Mouse (Mus musculus) heart, embryonic 14.5 days (tissue): Measurements from ENCODE around the gene Mfsd9. TPM values are rescaled to one million over a fixed set of nuclear protein-coding genes. Genes with fewer than 3 reads are reported as not detected.

ENCODE experiments used
- ATAC-seq: fragments of 200-750 bp; cut with Nextera tagmentation; 2 replicates; pipeline ENCODE4 v1.8.0; 2017; ENCODE audit warnings: low read depth, moderate TSS enrichment; ENCODE audit not compliant: insufficient number of reproducible peaks, insufficient read depth, low FRiP score
- H3K27ac ChIP-seq, 2 experiments: fragments of 200-500 bp in 1 of 2; fragments of 300-500 bp in 1 of 2; sonication (generic) in 1 of 2; replicated peaks in 1 of 2; 2 replicates each; pipeline ENCODE4 v1.5.1; 2012 to 2014; ENCODE audit warnings: low read depth in 2 of 2, low read length in 2 of 2, control low read depth in 1 of 2, mild to moderate bottlenecking in 1 of 2, mixed read lengths in 1 of 2; ENCODE audit not compliant: control insufficient read depth in 1 of 2, insufficient read depth in 1 of 2
- H3K27me3 ChIP-seq: fragments of 300-500 bp; sonication (generic); 2 replicates; pipeline ENCODE4 v1.6.1; 2014; ENCODE audit warnings: mild to moderate bottlenecking, low read length, control low read depth; ENCODE audit not compliant: control insufficient read depth, insufficient read depth
- H3K36me3 ChIP-seq: fragments of 300-500 bp; sonication (generic); 2 replicates; pipeline ENCODE4 v1.6.1; 2014; ENCODE audit warnings: mild to moderate bottlenecking, control low read depth, low read length, mixed read lengths; ENCODE audit not compliant: control insufficient read depth, insufficient read depth
- H3K4me1 ChIP-seq, 2 experiments: fragments of 200-500 bp in 1 of 2; fragments of 300-500 bp in 1 of 2; sonication (generic) in 1 of 2; 2 replicates each; pipeline ENCODE4 v1.6.1; 2012 to 2014; ENCODE audit warnings: low read length in 2 of 2, control low read depth in 1 of 2, mixed read lengths in 1 of 2; ENCODE audit not compliant: control insufficient read depth in 2 of 2, insufficient read depth in 2 of 2
- H3K4me2 ChIP-seq: fragments of 300-500 bp; sonication (generic); 2 replicates; pipeline ENCODE4 v1.6.1; 2014; ENCODE audit warnings: mild to moderate bottlenecking, low read length
- H3K4me3 ChIP-seq, 2 experiments: fragments of 200-500 bp in 1 of 2; fragments of 300-500 bp in 1 of 2; sonication (generic) in 1 of 2; 2 replicates each; pipeline ENCODE4 v1.5.1; 2012 to 2014; ENCODE audit warnings: low read length in 2 of 2, mild to moderate bottlenecking in 2 of 2, control low read depth in 1 of 2, low read depth in 1 of 2, moderate library complexity in 1 of 2; ENCODE audit not compliant: control insufficient read depth in 1 of 2, insufficient read depth in 1 of 2
- H3K9ac ChIP-seq: fragments of 300-500 bp; sonication (generic); 2 replicates; pipeline ENCODE4 v1.6.1; 2014; ENCODE audit warnings: mild to moderate bottlenecking, low read length
- H3K9me3 ChIP-seq: fragments of 300-500 bp; sonication (generic); 2 replicates; pipeline ENCODE4 v1.6.1; 2016; ENCODE audit warnings: low read length, control low read depth; ENCODE audit not compliant: control insufficient read depth
- WGBS: fragments of 180-500 bp; shearing (Covaris S2); extraction: QIAGEN DNeasy Blood & Tissue Kit; methylation state at CpG from one replicate; pipeline ENCODE4 v1.1.7; 2014; 5-methylcytosine and 5-hydroxymethylcytosine counted together
- polyA plus RNA-seq: library from polyadenylated mRNA; unstranded; fragments of >200 nt; fragmentation: Nextera tagmentation; extraction: Ambion mirVana; gene quantifications from 2 replicates; pipeline ENCODE4 v1.2.1, GENCODE M21; 2014

The Mfsd9 gene
- 1.5 and 1.8 TPM in 2 replicates for polyA plus RNA-seq

- Histone ChIP-seq H3K4me2 (peak within 1 kb of the TSS; percentile 76), H3K4me1 (peaks cover 0 to 4% of the 10 kb centered on the region in 2 experiments; a peak in 1 of 4 replicates), H3K36me3 (no peaks in the 10 kb centered on the region), H3K9ac (peak within 1 kb of the TSS; percentile 75), H3K27me3 (no peaks in the 10 kb centered on the region), H3K4me3 (peak within 1 kb of the TSS; percentile 71 to 80), H3K9me3 (no peaks in the 10 kb centered on the region), H3K27ac (0 out of 4 replicates have a peak within 1 kb of the TSS, but pooled peaks of 1 of the 2 experiments have one; percentile 24)
- 9% methylated on average over 32 of the region's 38 CpGs for WGBS
- peak; percentile 84 for ATAC-seq
Observed at GRCm38 (mm10) chr1:40790324-40791141, at the start of gene Mfsd9. Gene Mfsd9, minus strand, starts transcription at chr1:40790687.

GRCm38 (mm10) chr1:40835468-40835867, 45.0 kb upstream of the Mfsd9 start:
- no peak overlapping the region for H3K4me3 ChIP-seq
- H3K27me3 ChIP-seq: no peaks in the 10 kb centered on the region
- H3K4me1 ChIP-seq: no peaks in the 10 kb centered on the region
- H3K9me3 ChIP-seq: no peaks in the 10 kb centered on the region
- 74% methylated on average over 4 of the region's 4 CpGs for WGBS
- H3K4me2 ChIP-seq: no peak overlapping the region
- H3K27ac ChIP-seq: no peak overlapping the region
- no peaks in the 10 kb centered on the region for H3K36me3 ChIP-seq
- ATAC-seq: no peak
- H3K9ac ChIP-seq: no peak overlapping the region

GRCm38 (mm10) chr1:40830712-40831507, 40.4 kb upstream of the Mfsd9 start:
- no peak overlapping the region for H3K27ac ChIP-seq
- no peaks in the 10 kb centered on the region for H3K27me3 ChIP-seq
- H3K9me3 ChIP-seq: no peaks in the 10 kb centered on the region
- peaks cover 5 to 13% of the 10 kb centered on the region in 2 experiments; a peak in 3 of 4 replicates for H3K4me1 ChIP-seq
- H3K4me3 ChIP-seq: no peak overlapping the region
- H3K4me2 ChIP-seq: no peak overlapping the region
- 85% methylated on average over 4 of the region's 4 CpGs for WGBS
- no peaks in the 10 kb centered on the region for H3K36me3 ChIP-seq
- no peak overlapping the region for H3K9ac ChIP-seq
- ATAC-seq: no peak

- no peaks in the 10 kb centered on the region for H3K27me3 ChIP-seq
- no peaks in the 10 kb centered on the region for H3K9me3 ChIP-seq
- H3K4me3 ChIP-seq: no peak overlapping the region
- ATAC-seq: no peak
- no peak overlapping the region for H3K9ac ChIP-seq
- peaks cover 5 to 13% of the 10 kb centered on the region in 2 experiments; a peak in 3 of 4 replicates for H3K4me1 ChIP-seq
- no peaks in the 10 kb centered on the region for H3K36me3 ChIP-seq
- no peak overlapping the region for H3K4me2 ChIP-seq
- WGBS: 55% methylated on average over 10 of the region's 10 CpGs
- H3K27ac ChIP-seq: peak overlapping the region in 1 of 2 experiments; percentile 23; a peak in 1 of 4 replicates
Observed at GRCm38 (mm10) chr1:40829213-40829914, 38.9 kb upstream of the Mfsd9 start.

GRCm38 (mm10) chr1:40825826-40826225, 35.3 kb upstream of the Mfsd9 start:
- H3K36me3 ChIP-seq: no peaks in the 10 kb centered on the region
- no peak overlapping the region for H3K4me3 ChIP-seq
- H3K27me3 ChIP-seq: no peaks in the 10 kb centered on the region
- H3K27ac ChIP-seq: no peak overlapping the region
- no peaks in the 10 kb centered on the region for H3K9me3 ChIP-seq
- 66% methylated on average over 7 of the region's 7 CpGs for WGBS
- peaks cover 5 to 13% of the 10 kb centered on the region in 2 experiments; a peak in 3 of 4 replicates for H3K4me1 ChIP-seq
- H3K9ac ChIP-seq: no peak overlapping the region
- H3K4me2 ChIP-seq: no peak overlapping the region
- ATAC-seq: no peak

- H3K27me3 ChIP-seq: no peaks in the 10 kb centered on the region
- no peak overlapping the region for H3K4me3 ChIP-seq
- peaks cover 5 to 13% of the 10 kb centered on the region in 2 experiments; a peak in 3 of 4 replicates for H3K4me1 ChIP-seq
- H3K9ac ChIP-seq: no peak overlapping the region
- 70% methylated on average over 8 of the region's 8 CpGs for WGBS
- H3K36me3 ChIP-seq: no peaks in the 10 kb centered on the region
- no peaks in the 10 kb centered on the region for H3K9me3 ChIP-seq
- no peak overlapping the region for H3K27ac ChIP-seq
- H3K4me2 ChIP-seq: no peak overlapping the region
- no peak for ATAC-seq
Observed at GRCm38 (mm10) chr1:40824936-40825335, 34.4 kb upstream of the Mfsd9 start.

DNA sequence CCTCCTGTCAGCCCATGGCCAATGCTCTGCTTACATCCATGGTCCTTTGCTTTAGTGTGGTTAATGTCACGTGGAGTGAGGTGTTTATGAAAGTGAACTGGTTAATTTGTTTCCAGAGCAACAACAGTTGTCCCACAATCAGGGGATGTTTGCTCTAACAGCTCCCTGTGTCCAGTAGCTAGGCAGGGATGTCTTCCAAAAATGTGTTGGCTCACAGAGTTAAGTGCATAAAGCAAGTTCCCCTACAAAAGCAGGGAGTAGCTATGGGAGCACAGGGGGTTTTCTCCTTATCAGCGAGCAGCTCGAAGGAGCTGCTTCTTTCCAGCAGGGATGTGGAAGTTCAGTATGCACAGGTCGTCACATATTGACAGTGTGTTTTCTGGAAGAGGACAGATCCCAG, 34.0 kb upstream of the Mfsd9 start:
- no peak overlapping the region for H3K4me2 ChIP-seq
- H3K27me3 ChIP-seq: no peaks in the 10 kb centered on the region
- no peaks in the 10 kb centered on the region for H3K36me3 ChIP-seq
- ATAC-seq: no peak
- H3K9ac ChIP-seq: no peak overlapping the region
- WGBS: 58% methylated on average over 4 of the region's 4 CpGs
- H3K27ac ChIP-seq: no peak overlapping the region
- H3K9me3 ChIP-seq: no peaks in the 10 kb centered on the region
- H3K4me1 ChIP-seq: peaks cover 5 to 10% of the 10 kb centered on the region in 2 experiments; a peak in 3 of 4 replicates
- H3K4me3 ChIP-seq: no peak overlapping the region
